Mouse (Mus musculus) spleen, adult 2 months (tissue): ENCODE measurements at regions not wholly inside any gene's neighbourhood (a gene's known extent, or its start where the extent isn't known, plus 50 kb on each side); places are given as distances from the start of the nearest gene placed in this dataset.

Experiments
- CTCF ChIP-seq: fragments of 200-500 bp; IDR thresholded peaks from 2 replicates; pipeline ENCODE4 v1.5.1; 2011; ENCODE audit warnings: mild to moderate bottlenecking, inconsistent platforms; ENCODE audit not compliant: insufficient read depth, insufficient read length, insufficient replicate concordance; ENCODE audit errors: extremely low read depth
- POLR2A ChIP-seq: fragments of 200-500 bp; IDR thresholded peaks from 2 replicates; pipeline ENCODE4 v1.6.1; 2011; ENCODE audit warnings: low read depth, low read length, inconsistent platforms

GRCm38 (mm10) chr5:74800351-74800750 is 97.6 kb upstream of the Lnx1 start:
- TF ChIP-seq CTCF (no peak), POLR2A (no peak)
